Mouse (Mus musculus) heart, postnatal 10 days (tissue): ENCODE measurements at regions not wholly inside any gene's neighbourhood (a gene's known extent, or its start where the extent isn't known, plus 50 kb on each side); places are given as distances from the start of the nearest gene placed in this dataset.

Experiments
- DNase-seq, 2 experiments: peaks; one replicate each; pipeline ENCODE4 v3.0.0; 2021
- intact Hi-C: fragments of 180-260 bp; cut with DNase I; formaldehyde crosslinking; loops from one replicate; pipeline ENCODE4 v1.15.1; 2025

DNA sequence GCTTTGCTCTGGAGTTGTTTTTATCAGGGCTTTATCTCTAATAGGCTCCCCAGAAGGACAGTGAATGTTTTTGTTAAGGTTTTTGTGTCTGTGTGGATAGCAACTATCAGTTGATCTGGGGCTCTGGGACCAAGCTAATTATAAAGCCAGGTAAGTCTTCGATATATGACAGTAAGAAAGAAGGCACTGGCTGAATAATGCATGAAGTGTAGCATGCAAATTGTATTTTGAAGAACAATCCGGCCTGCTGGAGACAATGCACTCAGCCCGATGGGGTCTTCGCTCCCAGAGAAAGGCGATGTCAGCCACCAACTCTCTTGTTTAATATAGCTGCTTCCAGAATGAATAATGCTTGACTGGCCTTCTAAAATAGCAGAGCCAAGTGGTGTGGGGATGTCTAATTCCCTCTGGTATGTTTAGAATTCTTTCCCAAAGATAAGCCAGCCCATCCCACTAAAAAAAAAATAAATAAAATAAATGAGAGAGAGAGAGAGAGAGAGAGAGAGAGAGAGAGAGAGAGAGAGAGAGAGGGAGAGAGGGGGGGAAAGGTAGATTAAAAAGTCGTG, 68.6 kb downstream of the Dad1 start:
- no peak for DNase-seq
- intact Hi-C loops, result no loop called here

DNA sequence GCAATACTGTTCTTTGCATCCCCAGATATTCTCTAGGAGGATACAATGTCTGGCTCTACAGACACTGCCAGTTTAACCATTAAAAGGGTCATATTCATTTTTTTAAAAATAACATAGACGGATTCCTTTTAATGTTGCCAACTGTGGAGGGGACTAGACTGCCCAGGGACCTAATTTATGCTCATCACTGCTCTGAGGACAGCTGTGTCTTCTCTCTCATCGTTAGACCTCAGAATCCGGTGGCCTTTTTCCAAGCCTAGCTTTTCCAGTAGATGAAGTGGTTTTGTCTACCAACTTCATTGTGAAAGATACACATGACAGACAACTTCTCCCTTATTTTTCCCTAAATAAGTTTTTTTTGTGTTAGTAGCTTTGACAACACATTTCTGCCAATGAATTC, 70.0 kb downstream of the Dad1 start:
- intact Hi-C loops, result no loop called here
- DNase-seq, result peak in 1 of 2 experiments; percentile 58

- no peak for DNase-seq
- intact Hi-C loops, result no loop called here
Measured at GRCm38 (mm10) chr14:54182838-54183237, 71.1 kb downstream of the Dad1 start.

GRCm38 (mm10) chr14:54181306-54181705, 72.6 kb downstream of the Dad1 start:
- intact Hi-C loops, result no loop called here
- no peak for DNase-seq

DNA sequence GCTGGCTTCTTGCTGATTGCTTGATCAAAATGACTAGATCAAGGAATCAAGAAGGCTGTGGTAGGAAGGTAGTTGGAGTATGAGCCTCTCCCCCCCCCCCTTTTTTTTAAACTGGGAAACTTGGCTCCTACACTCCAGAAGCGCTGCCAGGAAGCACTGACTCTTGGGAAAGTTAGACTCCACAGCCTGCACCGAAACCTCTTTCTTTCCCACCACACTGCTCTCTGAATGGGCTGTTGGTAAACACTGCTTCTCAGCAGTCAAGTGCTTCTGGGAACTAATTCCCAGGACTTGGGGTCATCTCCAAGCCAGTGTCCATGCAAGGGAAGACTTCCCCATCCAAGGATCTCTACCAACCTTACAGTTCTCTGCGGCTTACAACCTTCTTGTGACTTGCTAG, 73.2 kb downstream of the Dad1 start:
- intact Hi-C loops, result no loop called here
- DNase-seq, result peak in 1 of 2 experiments; percentile 49

DNA sequence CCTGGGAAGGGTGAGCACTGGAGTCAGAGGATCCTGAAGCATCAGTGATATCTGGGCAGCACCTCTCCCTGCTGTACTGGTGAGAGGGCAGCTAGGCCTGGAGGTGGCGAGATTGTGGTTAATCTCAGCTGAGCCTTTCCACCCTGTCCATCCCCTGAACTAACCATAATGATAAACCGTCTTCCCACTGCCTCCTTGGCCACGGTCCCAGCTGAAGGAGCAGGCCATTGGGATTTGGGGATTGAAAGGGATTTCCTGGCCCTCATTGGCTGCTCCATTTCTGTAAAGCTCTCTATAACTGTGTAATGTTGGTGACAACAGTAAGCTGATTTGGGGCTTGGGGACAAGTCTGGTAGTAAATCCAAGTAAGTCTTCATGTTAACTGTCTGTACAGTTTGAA, 73.6 kb downstream of the Dad1 start:
- DNase-seq, result peak in 1 of 2 experiments; percentile 44
- intact Hi-C loops, result no loop called here

- intact Hi-C loops, result no loop called here
- DNase-seq, result no peak
Measured at GRCm38 (mm10) chr14:54178856-54179255, 75.0 kb downstream of the Dad1 start.

- intact Hi-C loops, result no loop called here
- DNase-seq, result no peak
Measured at GRCm38 (mm10) chr14:54176469-54176868, 77.4 kb downstream of the Dad1 start.

DNA sequence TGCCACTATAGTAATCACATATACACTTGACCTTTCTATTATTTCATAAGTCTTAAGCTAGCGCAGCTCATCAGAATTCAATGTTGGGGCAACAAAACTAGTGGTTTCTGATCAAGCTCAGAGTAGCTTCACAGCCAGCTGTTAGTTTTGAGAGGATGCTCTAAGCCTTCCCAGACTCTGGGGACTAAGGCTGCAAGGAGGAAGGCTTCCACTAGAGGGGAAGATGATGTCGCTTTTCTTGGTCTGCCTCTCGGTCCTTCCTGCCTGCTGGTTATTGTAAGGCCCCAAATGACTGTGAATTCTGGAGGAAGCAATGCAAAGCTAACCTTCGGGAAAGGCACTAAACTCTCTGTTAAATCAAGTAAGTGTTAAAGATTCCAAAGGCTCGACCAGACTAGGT, 78.4 kb downstream of the Dad1 start:
- intact Hi-C loops, result no loop called here
- no peak for DNase-seq

DNA sequence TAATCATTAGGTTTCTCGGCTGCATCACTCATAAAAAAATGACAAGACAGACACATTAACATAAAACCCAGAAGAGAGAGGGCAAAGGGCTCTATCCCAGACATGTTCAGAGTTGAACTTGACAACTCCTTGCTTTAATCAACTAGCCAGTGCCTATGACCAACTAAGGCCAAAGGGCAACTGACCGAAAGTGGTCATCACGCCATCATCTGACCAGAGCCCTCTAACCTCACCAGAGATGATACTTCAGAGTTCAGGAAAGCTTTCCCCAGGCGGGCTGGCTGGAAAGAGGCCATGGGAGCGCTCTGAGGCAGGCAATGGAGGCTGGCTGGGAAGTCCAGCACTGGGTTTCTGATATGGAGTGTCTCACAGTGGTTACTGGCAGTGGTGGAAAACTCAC, 80.6 kb downstream of the Dad1 start:
- intact Hi-C loops, result no loop called here
- no peak for DNase-seq

DNA sequence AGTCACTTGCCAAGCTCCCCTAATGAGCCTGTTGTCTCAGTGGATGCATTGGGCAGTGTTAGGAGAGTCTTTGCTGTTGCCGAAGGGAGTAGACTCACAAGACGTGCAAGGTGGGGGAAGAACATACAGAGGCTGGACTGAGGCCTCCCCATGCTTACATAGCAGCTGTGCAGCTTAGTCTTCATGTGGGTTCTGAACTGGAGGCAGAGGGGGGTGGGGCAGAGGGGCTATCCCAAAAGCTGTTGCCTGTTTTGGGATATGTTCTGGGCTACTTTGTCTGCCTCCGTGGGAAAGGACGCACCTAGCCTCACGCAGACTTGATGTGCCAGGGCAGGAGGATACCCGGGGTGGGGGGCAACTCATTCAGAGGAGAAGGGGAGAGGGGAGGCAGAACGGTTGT, 84.7 kb downstream of the Dad1 start:
- intact Hi-C loops, result no loop called here
- DNase-seq, result no peak

GRCm38 (mm10) chr14:54168414-54168931, 85.4 kb downstream of the Dad1 start:
- DNase-seq, result no peak
- intact Hi-C loops, result no loop called here

- intact Hi-C loops, result no loop called here
- no peak for DNase-seq
Measured at GRCm38 (mm10) chr14:54166057-54166456, 87.8 kb downstream of the Dad1 start.

- intact Hi-C loops, result no loop called here
- no peak for DNase-seq
Measured at GRCm38 (mm10) chr14:54164874-54165273, 89.0 kb downstream of the Dad1 start.

DNA sequence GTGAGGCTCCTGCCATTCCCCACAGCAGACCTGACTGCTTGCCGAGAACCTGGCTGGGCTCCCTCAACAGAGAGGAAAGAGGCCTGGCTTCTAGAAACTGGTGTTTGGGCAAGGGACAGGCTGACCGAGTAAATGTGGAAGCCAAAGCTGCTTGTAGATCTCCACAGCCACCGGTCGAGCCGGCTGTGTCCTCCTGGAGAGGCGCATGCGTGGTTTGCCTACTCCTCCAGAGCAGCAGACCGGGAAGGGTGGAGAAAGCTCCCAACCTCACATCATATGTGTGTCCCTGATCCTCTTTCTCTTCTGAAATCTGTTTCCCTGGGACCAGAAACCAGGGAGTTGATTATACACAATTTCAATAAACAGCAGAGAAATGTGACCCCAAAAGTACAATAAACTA, 92.0 kb downstream of the Dad1 start:
- intact Hi-C loops, result no loop called here
- no peak for DNase-seq

DNA sequence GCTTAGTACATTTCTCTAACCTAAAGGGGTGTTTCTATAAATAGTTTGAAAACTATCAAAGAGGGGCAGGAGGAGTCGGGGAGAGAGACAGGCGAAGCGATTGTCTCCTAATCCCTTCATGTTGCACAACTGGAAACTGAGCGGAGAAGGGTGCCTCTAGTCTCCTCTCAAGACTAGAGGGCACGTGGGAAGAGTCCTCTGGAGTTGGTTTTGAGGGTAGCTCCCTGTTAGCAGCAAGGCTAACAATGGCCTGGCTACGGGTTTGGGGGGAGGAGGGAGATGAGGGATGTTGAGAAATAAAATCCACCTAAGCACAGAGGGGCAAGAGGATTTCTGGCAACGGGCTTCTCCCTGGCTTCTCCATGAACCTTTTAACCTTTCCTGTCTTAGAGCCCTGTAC, 92.7 kb downstream of the Dad1 start:
- no peak for DNase-seq
- intact Hi-C loops, result no loop called here

DNA sequence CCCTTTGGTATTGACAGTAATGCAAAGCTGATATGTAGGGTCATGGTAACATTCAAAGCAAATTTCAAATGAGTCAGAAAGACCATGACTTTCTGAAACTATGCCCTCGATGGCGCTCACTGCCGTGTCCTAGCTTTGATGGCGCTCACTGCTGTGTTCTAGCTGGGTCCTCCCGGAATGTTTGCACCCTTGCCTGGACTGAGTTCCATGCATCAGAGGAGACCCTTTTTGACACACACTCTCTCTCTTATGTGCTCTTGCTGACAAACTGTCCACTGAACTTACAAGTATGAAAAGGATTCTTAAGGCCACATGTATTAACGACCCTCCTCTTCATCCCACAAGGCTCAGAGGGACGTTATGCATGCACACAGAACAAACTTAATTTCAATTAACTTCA, 94.1 kb downstream of the Dad1 start:
- no peak for DNase-seq
- intact Hi-C loops, result no loop called here

DNA sequence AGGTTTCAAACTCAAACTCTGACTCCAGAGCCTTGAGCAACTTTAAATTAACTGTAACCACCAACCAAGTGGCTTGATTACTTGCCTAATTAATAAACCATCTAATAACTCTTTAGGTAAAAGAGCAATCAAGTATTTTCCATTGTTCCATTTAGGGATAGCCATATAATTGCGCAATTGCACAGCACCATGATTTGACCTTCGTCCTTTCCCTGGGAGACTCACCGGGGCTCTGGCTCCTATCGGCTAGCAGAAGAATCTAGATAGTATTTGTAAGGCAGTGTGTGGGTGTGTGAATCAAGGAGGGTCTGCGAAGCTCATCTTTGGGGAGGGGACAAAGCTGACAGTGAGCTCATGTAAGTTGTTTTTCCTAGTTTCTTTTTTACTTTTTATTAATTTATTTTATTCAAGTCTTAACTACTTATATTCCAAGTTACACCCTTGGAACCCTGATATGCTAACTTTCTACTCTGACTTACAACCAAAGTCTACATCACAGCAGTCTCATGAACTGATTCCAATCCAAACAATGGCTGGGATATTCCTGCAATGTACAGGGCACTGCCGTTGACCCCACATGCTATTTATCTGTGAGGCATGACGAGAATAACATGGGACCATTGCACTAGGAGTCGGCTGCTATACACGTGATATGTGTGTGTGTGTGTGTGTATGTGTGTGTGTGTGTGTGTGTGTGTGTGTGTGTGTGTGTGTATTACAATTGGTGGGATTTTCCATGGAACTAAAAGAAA, 95.5 kb downstream of the Dad1 start:
- no peak for DNase-seq
- intact Hi-C loops, result no loop called here

GRCm38 (mm10) chr14:54156536-54156935, 97.4 kb downstream of the Dad1 start:
- no peak for DNase-seq
- intact Hi-C loops, result no loop called here

- intact Hi-C loops, result loop anchor here (1.0 to 5.0 kb wide), 3 partner anchors 45 to 270 kb away; no protein-coding TSS in a partner anchor
- DNase-seq, result peak; percentile 81 to 90
Measured at GRCm38 (mm10) chr14:54152485-54153235, 101.2 kb downstream of the Dad1 start.

GRCm38 (mm10) chr14:54151921-54152320, 102.0 kb downstream of the Dad1 start:
- intact Hi-C loops, result loop anchor here (5.0 kb wide), 2 partner anchors 45 to 270 kb away; no protein-coding TSS in a partner anchor
- no peak for DNase-seq

- no peak for DNase-seq
- intact Hi-C loops, result loop anchor here (5.0 kb wide), 2 partner anchors 44 to 269 kb away; no protein-coding TSS in a partner anchor
Measured at GRCm38 (mm10) chr14:54151272-54151671, 102.6 kb downstream of the Dad1 start.
